Mouse (Mus musculus) lung, embryonic 14.5 days (tissue): ENCODE measurements around the gene Vmn2r29. TPM values are rescaled to one million over a fixed set of nuclear protein-coding genes. Genes with fewer than 3 reads are reported as not detected.
A peak's percentile ranks its signal among the peaks of the same experiment; 100 is the strongest.

Experiments
- ATAC-seq: fragments of 200-750 bp; cut with Nextera tagmentation; 2 replicates; pipeline ENCODE4 v1.8.0; 2017; ENCODE audit warnings: mild to moderate bottlenecking, moderate TSS enrichment, moderate library complexity; ENCODE audit not compliant: insufficient read depth
- DNase-seq: peaks from one replicate; pipeline ENCODE4 v3.0.0-alpha.2; 2015
- H3K27ac ChIP-seq: fragments of 300-500 bp; sonication (generic); 2 replicates; pipeline ENCODE4 v1.5.1; 2014; ENCODE audit warnings: low read depth, mild to moderate bottlenecking, moderate library complexity
- H3K27me3 ChIP-seq: fragments of 300-500 bp; sonication (generic); 2 replicates; pipeline ENCODE4 v1.6.1; 2014; ENCODE audit warnings: low read length, control low read depth; ENCODE audit not compliant: insufficient read depth
- H3K36me3 ChIP-seq: fragments of 300-500 bp; sonication (generic); 2 replicates; pipeline ENCODE4 v1.6.1; 2014; ENCODE audit warnings: control low read depth; ENCODE audit not compliant: insufficient read depth
- H3K4me1 ChIP-seq: fragments of 300-500 bp; sonication (generic); 2 replicates; pipeline ENCODE4 v1.6.1; 2014; ENCODE audit warnings: antibody characterized with exemption, control low read depth; ENCODE audit not compliant: insufficient read depth
- H3K4me2 ChIP-seq: fragments of 300-500 bp; sonication (generic); 2 replicates; pipeline ENCODE4 v1.6.1; 2014; ENCODE audit warnings: mild to moderate bottlenecking
- H3K4me3 ChIP-seq: fragments of 300-500 bp; sonication (generic); 2 replicates; pipeline ENCODE4 v1.5.1; 2014; ENCODE audit warnings: low read depth, low read length
- H3K9ac ChIP-seq: fragments of 300-500 bp; sonication (generic); 2 replicates; pipeline ENCODE4 v1.6.1; 2014
- H3K9me3 ChIP-seq: fragments of 300-500 bp; sonication (generic); 2 replicates; pipeline ENCODE4 v1.6.1; 2016; ENCODE audit warnings: low read depth, low read length, control low read depth
- CTCF ChIP-seq: IDR thresholded peaks from 2 replicates; pipeline ENCODE4 v1.5.1; 2016; ENCODE audit warnings: antibody characterized with exemption, low read depth
- WGBS: fragments of 180-500 bp; shearing (Covaris S2); extraction: QIAGEN DNeasy Blood & Tissue Kit; methylation state at CpG from one replicate; pipeline ENCODE4 v1.1.7; 2014; 5-methylcytosine and 5-hydroxymethylcytosine counted together
- polyA plus RNA-seq: library from polyadenylated mRNA; unstranded; fragments of >200 nt; fragmentation: Nextera tagmentation; extraction: Ambion mirVana; gene quantifications from 2 replicates; pipeline ENCODE4 v1.2.1, GENCODE M21; 2014

Vmn2r29 gene
- polyA plus RNA-seq, 1 experiment from 2014 or later = 0.29 TPM

GRCm38 (mm10) chr7:7187417-7188190 is 59.5 kb downstream of the Vmn2r29 start:
- no peak for TF ChIP-seq CTCF
- peak overlapping the region; percentile 48 for H3K4me3 ChIP-seq
- H3K9ac ChIP-seq = no peak overlapping the region; the same call in 1 of the 2 replicates
- H3K4me1 ChIP-seq = no peaks in the 10 kb centered on the region
- ATAC-seq (peak; percentile 77), DNase-seq (peak; percentile 11)
- 0 out of 2 replicates have a peak, but pooled peaks cover 2% of the 10 kb centered on the region for H3K36me3 ChIP-seq
- no peaks in the 10 kb centered on the region for H3K9me3 ChIP-seq
- H3K27me3 ChIP-seq = no peaks in the 10 kb centered on the region
- H3K4me2 ChIP-seq = peak overlapping the region; percentile 57
- no peak overlapping the region for H3K27ac ChIP-seq
- WGBS = 13% methylated on average over 13 of the region's 13 CpGs

- Histone ChIP-seq H3K4me2 (no peak overlapping the region), H3K27me3 (no peaks in the 10 kb centered on the region), H3K4me1 (no peaks in the 10 kb centered on the region), H3K9me3 (no peaks in the 10 kb centered on the region), H3K9ac (no peak overlapping the region), H3K36me3 (peaks cover 18% of the 10 kb centered on the region; the same call in 1 of the 2 replicates), H3K27ac (no peak overlapping the region), H3K4me3 (no peak overlapping the region)
- WGBS = 84% methylated on average over 1 of the region's 1 CpGs
- no peak for DNase-seq
- ATAC-seq = no peak
- TF ChIP-seq CTCF = no peak
These were observed 61.2 kb downstream of the Vmn2r29 start for GRCm38 (mm10) chr7:7185897-7186296.

Other genes starting within 250 kb of the Vmn2r29 start
- 10.5 and 13.2 TPM in 2 replicates for gene Zfp954, start 125.8 kb downstream of the Vmn2r29 start, polyA plus RNA-seq
- gene Zfp773, start 110.6 kb downstream of the Vmn2r29 start, polyA plus RNA-seq = 1.4 and 1.5 TPM in 2 replicates
- gene Zfp418, start 76.0 kb downstream of the Vmn2r29 start, polyA plus RNA-seq = 3.1 and 3.2 TPM in 2 replicates
- 8.0 TPM in 2 replicates for gene Zfp772, start 37.3 kb downstream of the Vmn2r29 start, polyA plus RNA-seq
- 2.0 and 3.0 TPM in 2 replicates for gene Gm45844, start 31.0 kb upstream of the Vmn2r29 start, polyA plus RNA-seq
- gene Clcn4, start 53.5 kb upstream of the Vmn2r29 start, polyA plus RNA-seq = 42.3 and 45.3 TPM in 2 replicates
- gene Vmn2r30, start 90.3 kb upstream of the Vmn2r29 start, polyA plus RNA-seq = not detected in 2 replicates
- not detected in 2 replicates for gene Gm45783, start 127.2 kb upstream of the Vmn2r29 start, polyA plus RNA-seq
- not detected in 2 replicates for gene Vmn2r31, start 152.4 kb upstream of the Vmn2r29 start, polyA plus RNA-seq
- gene Vmn2r32, start 232.7 kb upstream of the Vmn2r29 start, polyA plus RNA-seq = not detected in 2 replicates